Mouse (Mus musculus): ENCODE data around the gene Def6.

- TF ChIP-seq POLR2A (IDR thresholded peaks at IDR 0.05; ENCODE audit: low read depth, low read length), result peak; percentile 42; the same call in 1 of the 2 replicates
- TF ChIP-seq CTCF (IDR thresholded peaks at IDR 0.05; ENCODE audit: extremely low read depth, insufficient read depth, insufficient read length, insufficient replicate concordance), result no peak; the same call in 1 of the 2 replicates
Measured at GRCm38 (mm10) chr17:28223561-28224391, 16.2 kb downstream of the Def6 start.
